Comparison of ENCODE assay signal across 8 mouse cellular contexts in the genomic region with DNA sequence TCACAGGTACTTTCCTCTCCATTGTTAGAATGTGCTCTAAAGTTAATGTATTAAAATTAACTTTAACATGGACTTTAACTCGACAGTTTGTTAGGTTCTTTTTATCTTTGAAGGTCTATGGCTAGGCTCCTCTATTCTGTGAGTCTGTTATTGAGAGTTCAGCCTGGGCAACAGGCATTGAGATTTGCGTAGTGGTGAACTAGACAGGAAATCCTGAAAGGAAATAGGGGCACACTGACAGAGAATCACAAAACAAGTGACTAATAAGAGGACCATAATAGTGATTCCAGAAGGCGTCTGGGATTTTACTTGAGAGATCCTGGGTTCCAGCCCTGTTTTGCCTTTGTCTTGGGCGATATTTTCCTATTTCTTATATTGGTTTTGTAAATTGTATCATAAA. TPM values are rescaled to one million over a fixed set of nuclear protein-coding genes. Genes with fewer than 3 reads are reported as not detected.
A peak's percentile ranks its signal among the peaks of the same experiment; 100 is the strongest.
DNase-seq lines count a peak whose midpoint lies in the region; ATAC-seq and TF ChIP-seq lines count a peak whose summit lies in the region.

No protein-coding gene starts in this region.

- no peaks in the 10 kb centered on the region for H3K27me3 ChIP-seq in forebrain, postnatal 0 days (ENCODE audit: insufficient read depth, low read length)
- H3K27me3 ChIP-seq in limb, embryonic 10.5 days (ENCODE audit: low read depth, poor library complexity, severe bottlenecking), result no peaks in the 10 kb centered on the region

- DNase-seq in thymus, postnatal 0 days (ENCODE audit: low spot score), result peak; percentile 31
- no peak for DNase-seq in thymus, postnatal 10 days (ENCODE audit: low spot score in 2 of 2)
- DNase-seq in forebrain, postnatal 0 days, result no peak
- DNase-seq in limb, embryonic 10.5 days (ENCODE audit: low spot score), result no peak
- DNase-seq in naive thymus-derived CD4-positive, alpha-beta T cell, adult 2 months (ENCODE audit: low read depth), result peak; percentile 78
- DNase-seq in frontal cortex, postnatal 36 days (ENCODE audit: low spot score in 2 of 2), result no peak
- no peak for DNase-seq in Muller cell, postnatal 12 days (ENCODE audit: inconsistent ontology term)

- no peaks in the 10 kb centered on the region for H3K4me1 ChIP-seq in forebrain, postnatal 0 days (ENCODE audit: insufficient read depth)
- H3K4me1 ChIP-seq in limb, embryonic 10.5 days, result peaks cover 16% of the 10 kb centered on the region

- no peak for ATAC-seq in forebrain, postnatal 0 days
- ATAC-seq in monocyte, adult 5-6 weeks (replicated peaks; ENCODE audit: insufficient number of reproducible peaks, low FRiP score, low TSS enrichment, poor library complexity, severe bottlenecking), result no peak

- peak overlapping the region; percentile 60 for H3K4me3 ChIP-seq in forebrain, postnatal 0 days (ENCODE audit: low read depth, low read length)
- peak overlapping the region; percentile 98 for H3K4me3 ChIP-seq in limb, embryonic 10.5 days

- 76% methylated on average over 4 of the region's 4 CpGs for WGBS in forebrain, postnatal 0 days
- 68% methylated on average over 4 of the region's 4 CpGs for WGBS in limb, embryonic 10.5 days

- H3K9me3 ChIP-seq in forebrain, postnatal 0 days (ENCODE audit: low read length), result no peaks in the 10 kb centered on the region
- H3K9me3 ChIP-seq in limb, embryonic 10.5 days (replicated peaks), result no peaks in the 10 kb centered on the region

- no peak overlapping the region for H3K27ac ChIP-seq in forebrain, postnatal 0 days (ENCODE audit: low read depth, low read length)
- H3K27ac ChIP-seq in limb, embryonic 10.5 days, result no peak overlapping the region

- H3K9ac ChIP-seq in forebrain, postnatal 0 days, result no peak overlapping the region

- H3K4me2 ChIP-seq in forebrain, postnatal 0 days (ENCODE audit: low read depth), result peak overlapping the region; percentile 92

- H3K36me3 ChIP-seq in forebrain, postnatal 0 days (ENCODE audit: insufficient read depth), result no peaks in the 10 kb centered on the region
- no peaks in the 10 kb centered on the region for H3K36me3 ChIP-seq in limb, embryonic 10.5 days

- no peak for TF ChIP-seq CTCF in forebrain, postnatal 0 days (IDR thresholded peaks at IDR 0.05; ENCODE audit: low read depth)

RNA-seq across cellular contexts. Expression of gene Spata6, which starts 0.5 kb away (rescaled TPM):
- 48.3 and 52.7 TPM in 2 replicates for polyA plus RNA-seq in thymus, postnatal 0 days (2015; fragmentation: Nextera tagmentation; extraction: Ambion mirVana)
- 7.3 and 20.0 TPM in 2 replicates for total RNA-seq in forebrain, postnatal 0 days (2014; rRNA removed)
- polyA plus RNA-seq in forebrain, postnatal 0 days (2015; fragmentation: Nextera tagmentation; extraction: Ambion mirVana), result 8.0 and 12.9 TPM in 2 replicates
- 28.9 and 36.7 TPM in 2 replicates for polyA plus RNA-seq in limb, embryonic 10.5 days (2016; fragmentation: Nextera tagmentation; extraction: Ambion mirVana)
- 30.7 to 44.0 TPM (median 31.1 TPM) in 3 replicates for total RNA-seq in monocyte, adult 5-6 weeks (2017)

Comparison
In these comparisons a context has a peak if more than half of its experiments do, and no peak if none do; other contexts are left out.
1. DNase-seq: peak in thymus, postnatal 0 days (single experiment) and naive thymus-derived CD4-positive, alpha-beta T cell, adult 2 months (single experiment); none in thymus, postnatal 10 days (0 of 2), forebrain, postnatal 0 days (single experiment), limb, embryonic 10.5 days (single experiment), frontal cortex, postnatal 36 days (0 of 2) and Muller cell, postnatal 12 days (single experiment).